Mouse (Mus musculus) T-cell, adult 2 months (primary cell): Measurements from ENCODE around the gene Calca.
"Not testable (repeated sequence)": the region's sequence is repeated elsewhere in the genome, so short reads cannot be mapped to it uniquely, and the experiment has no call there.

Source experiments
- DNase-seq: peaks from one replicate; pipeline ENCODE4 v3.0.0; 2022; ENCODE audit warnings: low spot score

Gene Calca

DNA sequence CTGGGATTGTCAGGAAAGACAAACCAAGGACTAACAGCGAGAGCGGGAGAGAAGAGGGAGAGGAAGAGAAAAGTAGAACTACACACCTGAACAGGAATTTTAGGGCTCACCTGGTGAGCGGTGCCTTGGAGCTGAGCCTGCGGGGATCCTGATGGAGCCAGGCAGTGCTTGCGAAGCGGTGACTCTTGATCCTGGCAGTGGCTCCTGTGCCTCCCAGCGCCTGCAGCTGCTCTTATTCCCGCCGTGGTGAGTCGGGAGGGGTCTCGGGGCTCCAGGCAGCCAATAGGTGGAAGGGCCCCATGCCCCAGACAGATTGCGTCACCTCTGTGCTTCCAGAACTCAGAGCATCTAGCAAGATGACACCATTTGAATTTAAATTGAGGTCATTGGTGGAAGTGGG is at the start of gene Calca:
TSS of gene Calca (minus strand) at position 256 of the 400 bp plus-strand sequence.
- no peak for DNase-seq

DNA sequence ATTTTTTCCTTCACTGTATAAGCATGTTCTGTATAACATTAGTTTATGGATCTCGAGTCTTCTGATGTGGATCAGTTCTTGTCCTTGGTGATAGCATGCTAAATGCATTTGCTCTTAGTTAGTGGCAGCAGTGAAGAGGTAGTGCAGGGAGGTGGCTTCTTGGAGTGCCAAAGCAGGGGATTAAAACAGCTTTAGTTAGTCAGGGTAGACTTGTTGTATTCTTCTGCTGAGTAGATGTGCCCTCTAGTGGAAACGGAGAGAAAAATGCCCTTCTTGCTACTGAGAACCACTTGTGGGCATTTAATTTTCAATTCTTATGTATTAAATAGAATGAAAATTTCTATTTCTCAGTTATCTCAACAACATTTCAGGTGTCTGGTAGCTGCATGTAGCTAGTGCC is 36.5 kb upstream of the Calca start:
- DNase-seq, result no peak

DNA sequence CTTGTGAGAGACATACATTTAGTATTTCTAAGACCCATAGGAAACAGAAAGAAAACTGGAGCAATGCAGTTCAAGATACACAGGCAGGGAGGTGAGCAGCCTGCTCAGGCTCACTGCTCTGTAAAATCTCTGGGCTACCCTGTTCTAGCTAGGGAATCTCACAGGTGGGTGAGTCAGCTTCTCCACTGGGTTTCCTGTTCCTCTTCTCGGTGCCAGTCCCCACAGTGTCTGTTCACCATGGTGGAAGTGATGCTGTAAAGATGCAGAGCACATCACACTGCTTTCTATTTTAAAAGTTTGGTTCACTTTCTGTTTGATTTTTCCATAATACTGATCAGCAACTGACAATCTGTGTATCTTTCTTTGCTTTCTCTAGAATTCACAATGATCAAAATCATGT is 35.2 kb upstream of the Calca start:
- DNase-seq, result no peak

DNA sequence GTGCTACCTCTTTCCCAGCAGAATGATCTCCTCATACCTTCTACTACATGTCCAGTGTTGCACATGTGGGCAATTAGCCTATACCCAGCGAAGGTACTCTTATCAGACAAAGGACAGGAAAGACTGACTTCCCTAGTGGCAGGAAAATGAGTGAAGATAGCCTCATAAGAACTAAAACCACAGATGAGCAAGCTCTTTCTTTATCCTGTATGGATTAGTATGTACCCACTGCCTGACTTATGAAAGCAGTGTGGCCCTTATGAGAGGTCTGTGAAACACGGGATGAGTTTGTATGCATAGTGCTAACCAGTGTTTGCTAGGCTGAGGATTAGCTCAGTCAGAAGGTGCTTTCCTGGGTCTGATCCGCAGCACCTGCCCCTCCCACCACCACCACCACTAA is 13.6 kb upstream of the Calca start:
- no peak for DNase-seq

DNA sequence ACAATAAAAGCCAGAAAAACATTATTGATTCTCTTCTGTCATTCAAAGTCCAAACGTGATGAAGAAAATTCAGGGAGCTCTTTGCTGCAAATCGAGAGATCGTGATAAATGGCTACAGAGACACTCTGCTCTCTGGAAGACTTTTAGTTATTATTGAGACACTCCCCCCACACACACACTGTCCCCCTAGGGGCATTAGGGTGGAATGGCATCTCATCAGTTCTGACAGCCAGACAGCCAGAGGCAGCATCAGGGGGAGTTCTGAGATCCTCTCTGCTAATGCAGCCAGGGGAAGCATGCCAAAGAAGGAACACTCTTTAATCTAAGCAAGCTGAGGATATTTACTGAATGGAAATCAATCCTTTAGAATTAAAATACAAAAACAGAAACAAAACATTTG is 12.6 kb upstream of the Calca start:
- DNase-seq, result no peak

DNA sequence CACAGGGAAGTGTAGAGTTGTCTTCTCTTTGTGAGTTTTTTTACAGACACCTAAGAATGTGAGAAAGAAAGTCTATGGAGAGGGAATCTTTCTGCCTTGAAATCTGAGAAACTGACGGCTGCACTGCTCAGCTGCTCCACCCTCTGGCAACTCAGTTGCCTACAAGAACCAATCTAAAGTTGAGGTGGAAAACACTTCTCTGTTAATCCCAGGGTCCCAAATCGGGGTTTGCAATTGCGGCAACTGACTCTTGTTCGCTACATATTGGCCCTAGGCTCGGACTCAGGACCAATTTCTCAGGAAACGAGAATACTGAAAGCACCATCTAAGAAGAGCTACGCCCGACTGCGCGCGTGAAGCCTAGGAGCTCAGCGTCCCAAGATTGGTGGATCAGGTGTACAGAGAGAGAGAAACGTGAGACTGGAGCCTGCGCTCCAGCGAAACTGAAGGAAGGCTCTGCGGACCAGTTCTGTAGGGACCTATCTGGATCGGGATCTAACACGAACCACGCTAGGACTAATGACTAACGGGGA is 522 bp downstream of the Calca start:
- DNase-seq, result no peak

DNA sequence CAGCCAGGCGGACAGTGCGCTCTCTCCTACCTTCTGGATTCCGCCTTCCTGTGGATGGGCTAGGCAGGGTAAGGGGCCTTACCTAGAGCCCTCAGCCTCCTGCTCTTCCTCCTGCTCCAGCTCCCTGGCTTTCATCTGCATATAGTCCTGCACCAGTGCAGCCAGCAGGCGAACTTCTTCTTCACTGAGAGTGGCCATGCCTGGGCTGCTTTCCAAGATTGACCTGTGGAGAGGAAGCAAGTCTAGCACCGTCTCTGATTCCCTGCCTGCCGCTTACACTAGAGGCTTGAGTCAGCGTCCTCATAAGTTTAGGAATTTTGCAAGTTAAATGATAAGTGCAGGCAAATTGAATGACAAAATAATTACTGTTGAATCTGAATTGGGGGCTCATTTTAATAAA is 1.8 kb downstream of the Calca start:
- no peak for DNase-seq

DNA sequence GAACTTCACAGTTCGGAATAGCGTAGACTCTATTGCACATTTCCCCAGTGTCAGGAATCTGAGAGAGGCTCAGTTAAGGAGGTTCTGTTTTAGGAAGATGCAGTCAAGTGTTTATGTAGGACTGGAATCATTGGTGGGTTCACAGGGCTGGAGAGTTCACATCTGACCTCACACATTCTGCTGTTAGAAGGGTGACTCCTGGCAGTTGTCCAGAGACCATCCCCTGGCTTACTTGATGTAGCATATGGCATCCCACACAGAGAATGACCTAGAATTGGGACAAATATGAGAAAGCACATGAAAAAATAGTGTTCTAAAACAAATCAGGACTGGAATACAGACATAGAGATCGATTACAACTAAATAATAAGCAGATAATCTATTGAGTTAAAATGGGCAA is 10.2 kb downstream of the Calca start:
- DNase-seq, result no peak

DNA sequence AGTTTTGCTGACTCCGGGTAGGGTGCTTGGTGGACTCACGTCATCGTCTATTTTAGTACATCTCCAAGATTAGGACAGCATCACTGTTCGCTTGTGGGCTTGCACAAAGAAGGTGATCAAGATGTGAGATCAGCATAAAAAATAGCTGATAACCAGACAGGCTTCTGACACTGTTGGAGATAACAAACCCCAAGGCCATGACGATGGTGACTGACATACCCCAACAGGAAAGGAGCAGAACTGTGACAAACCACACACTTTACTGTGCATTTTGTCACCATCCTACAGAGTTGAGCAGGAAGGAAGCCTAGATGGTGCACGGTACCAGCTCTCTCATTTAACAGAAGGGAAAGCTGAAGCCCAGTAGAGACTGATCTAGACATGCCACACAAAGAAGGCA is 19.4 kb downstream of the Calca start:
- peak; percentile 2 for DNase-seq

DNA sequence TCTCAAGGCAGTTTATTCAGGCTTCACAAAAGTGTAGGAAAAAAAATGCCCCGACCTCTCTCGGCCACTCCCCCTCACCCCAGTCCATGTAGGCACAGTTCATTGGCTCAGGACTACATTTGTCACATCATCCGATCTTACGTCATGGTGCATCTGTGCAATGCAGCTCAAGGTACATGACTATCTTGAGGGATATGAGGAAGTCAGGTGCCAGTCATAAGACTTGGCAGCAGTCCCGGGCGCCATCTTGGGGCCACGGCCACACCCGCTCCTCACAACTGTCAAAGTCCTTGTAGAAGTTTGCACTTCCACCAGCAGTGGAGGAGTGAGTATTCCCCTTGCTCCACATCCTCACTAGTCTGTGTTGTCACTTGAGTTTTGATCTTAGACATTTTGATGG is 41.8 kb downstream of the Calca start:
- not testable (repeated sequence) for DNase-seq

DNA sequence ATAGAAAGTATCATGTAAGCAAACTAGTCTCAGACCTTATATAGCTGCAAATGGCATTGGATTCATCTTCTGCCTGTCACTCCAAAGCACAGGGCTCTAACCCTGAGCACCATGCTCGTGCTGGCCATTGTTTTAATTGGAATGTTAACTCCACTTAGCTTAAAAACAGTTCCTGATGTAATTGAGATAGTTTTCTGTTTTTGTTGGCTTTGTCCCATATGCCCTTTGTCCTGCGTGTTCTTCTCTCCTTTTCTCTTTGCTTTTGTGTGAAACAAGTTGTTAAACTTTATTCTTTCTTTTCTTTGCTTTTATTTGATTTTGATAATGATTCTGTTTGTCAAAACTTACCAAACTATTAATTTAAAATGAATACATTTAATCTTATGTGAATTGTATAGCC is 53.7 kb downstream of the Calca start:
- no peak for DNase-seq
